Mouse (Mus musculus) heart, postnatal 0 days (tissue): ENCODE measurements around the gene Tbl2.

Experiments
- CTCF ChIP-seq: IDR thresholded peaks from 2 replicates; pipeline ENCODE4 v1.5.1; 2016; ENCODE audit warnings: antibody characterized with exemption, control low read depth, low read depth
- EP300 ChIP-seq: IDR thresholded peaks from 2 replicates; pipeline ENCODE4 v1.6.1; 2016; ENCODE audit warnings: antibody characterized with exemption, low read depth

- TF ChIP-seq CTCF: no peak
- no peak for TF ChIP-seq EP300
Measured at GRCm38 (mm10) chr5:135109976-135110375, 39.5 kb upstream of the Tbl2 start.
